Mouse (Mus musculus) ovary, postnatal 10 days (tissue): ENCODE measurements around the gene Il2rb.

Source experiments
- DNase-seq: peaks from one replicate; pipeline ENCODE4 v3.0.0; 2022; ENCODE audit warnings: low spot score

The Il2rb gene

GRCm38 (mm10) chr15:78447746-78448535, 47.1 kb downstream of the Il2rb start:
- peak; percentile 98 for DNase-seq

- DNase-seq = no peak
Measured at GRCm38 (mm10) chr15:78447121-78447520, 48.0 kb downstream of the Il2rb start.

DNA sequence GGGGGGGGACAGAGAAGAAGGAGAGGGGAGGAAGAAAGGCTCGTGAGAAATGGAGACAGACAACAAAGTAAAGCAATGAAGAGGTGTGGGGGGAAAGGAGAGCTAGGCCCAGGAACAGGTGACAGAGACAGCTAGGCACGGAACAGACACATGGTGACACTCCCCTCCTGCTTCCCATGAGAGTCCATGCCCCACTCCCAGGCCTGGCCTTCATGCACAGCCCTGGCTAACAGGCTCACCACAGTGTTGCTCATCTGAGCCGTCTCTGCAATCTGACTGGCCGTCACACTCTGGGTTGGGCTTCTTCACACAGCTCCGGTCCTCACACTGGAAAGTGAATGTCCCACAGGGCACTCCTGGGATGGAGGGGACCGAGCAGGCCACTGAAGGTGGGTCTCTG, 51.2 kb downstream of the Il2rb start:
- DNase-seq = no peak

DNA sequence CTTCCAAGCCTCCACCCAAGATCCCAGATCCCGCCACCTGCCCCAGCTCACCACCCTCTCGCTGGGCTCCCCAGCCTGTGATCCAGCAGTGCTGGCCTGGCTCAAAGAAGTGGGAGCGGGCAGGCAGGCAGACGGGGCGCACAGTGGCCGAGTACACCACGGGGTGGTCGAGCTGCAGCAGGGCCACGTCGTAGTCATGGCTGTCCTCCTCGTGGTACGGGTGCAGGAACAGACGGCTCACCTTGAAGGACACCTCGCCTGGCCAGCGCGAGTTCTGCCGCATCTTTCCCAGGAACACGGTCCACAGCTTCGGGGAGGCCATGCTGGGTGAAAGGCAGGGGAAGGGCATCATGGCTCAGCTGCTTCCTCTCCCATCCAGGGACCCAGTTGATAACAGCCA, 52.8 kb downstream of the Il2rb start:
- no peak for DNase-seq

- no peak for DNase-seq
Measured at GRCm38 (mm10) chr15:78438973-78439372, 56.1 kb downstream of the Il2rb start.

GRCm38 (mm10) chr15:78438505-78438904, 56.6 kb downstream of the Il2rb start:
- no peak for DNase-seq

DNA sequence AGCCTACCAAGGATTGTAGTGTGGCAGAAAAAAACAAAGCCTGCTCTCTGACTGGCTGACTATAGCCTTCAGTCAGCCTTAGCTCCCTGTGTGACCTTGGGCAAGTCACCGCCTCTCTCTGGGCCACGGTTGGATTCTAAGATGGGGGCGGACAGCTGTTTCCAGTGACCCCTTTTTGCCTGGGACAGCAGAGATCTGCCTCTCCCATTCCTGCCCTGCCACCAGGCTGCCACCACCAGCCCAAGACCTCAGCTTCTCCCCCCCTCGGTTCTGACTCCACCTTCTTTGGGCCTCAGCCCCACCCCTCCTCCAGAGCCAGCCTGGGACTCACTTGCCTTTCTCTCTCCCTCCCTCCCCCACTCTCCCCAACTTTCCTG, 57.1 kb downstream of the Il2rb start:
- DNase-seq = no peak

DNA sequence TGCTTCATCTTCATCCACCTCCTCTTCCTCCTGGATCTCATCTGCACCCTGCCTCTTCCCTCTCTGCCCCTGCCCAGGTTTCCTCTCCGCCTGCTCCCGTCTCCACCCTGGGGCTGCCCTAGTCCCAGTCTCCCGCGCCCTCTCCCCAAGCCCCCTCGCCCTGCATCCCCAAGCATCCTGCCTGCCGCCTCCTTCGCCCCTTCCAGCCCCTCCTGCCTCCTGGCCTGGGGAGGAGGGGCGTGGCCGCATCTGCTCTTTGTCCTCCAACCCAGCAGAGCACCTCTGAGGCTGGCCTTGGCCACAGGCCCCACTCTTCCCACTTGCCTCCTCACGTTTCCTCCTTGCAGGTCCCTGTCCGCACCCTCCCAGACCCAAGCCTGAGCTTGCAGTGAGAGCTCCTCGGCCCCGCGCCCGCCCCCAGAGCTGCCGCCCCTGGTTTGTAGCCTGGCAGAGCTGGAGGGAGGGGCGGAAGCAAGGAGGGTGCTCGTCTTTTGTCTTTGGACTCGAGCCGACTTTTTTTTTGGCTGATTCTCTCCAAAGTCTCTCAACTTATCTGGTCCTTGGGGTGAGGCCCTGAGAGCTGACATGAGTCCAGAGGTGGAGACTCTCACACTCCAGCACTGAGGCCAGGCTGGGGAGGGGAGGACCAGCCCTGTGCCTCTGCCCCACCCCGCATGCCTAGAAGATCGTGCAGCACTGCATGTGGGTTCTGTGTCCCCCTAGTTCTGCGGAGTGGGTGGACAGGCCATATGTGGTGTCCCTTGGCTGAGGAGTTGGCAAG, 57.6 kb downstream of the Il2rb start:
- peak; percentile 53 for DNase-seq

DNA sequence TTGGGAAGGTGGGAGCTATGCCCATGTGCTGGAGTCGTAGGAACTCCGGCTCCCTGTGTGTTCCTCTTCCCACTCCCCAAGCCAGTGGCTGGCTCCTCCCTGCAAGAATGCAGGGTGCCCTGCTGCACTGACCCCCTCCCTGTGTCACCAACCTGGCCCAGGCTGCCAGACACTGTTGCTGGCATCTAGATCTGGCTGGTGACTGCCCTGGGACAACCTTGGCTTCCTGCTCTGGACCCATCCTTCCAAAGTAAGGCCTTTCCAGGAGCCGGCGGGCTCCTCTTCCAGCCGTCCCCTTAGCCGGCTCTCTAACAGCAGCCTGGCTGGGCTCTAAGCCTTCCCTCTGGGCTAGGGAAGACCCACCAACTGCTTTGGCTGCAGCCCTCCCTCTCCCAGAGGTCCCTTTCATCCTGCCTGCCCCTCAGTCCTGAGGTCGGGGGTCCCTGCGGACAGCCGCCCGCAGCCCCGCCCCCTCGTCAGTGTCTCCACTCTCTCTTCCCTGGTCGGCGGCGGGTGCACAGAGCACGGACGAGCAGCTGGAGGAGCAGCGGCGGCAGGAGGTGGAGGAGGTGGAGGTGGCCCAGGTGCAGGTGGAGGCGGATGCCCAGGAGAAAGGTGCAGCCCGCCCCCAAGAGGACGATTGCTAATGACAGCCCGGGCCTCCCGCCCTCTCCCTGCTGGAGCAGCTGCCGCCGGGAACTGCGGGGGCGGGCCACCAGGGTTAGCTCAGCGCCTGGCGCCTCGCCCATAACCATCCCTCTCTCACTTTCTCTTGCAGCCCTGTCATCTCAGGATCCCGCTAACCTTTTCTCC, 58.5 kb downstream of the Il2rb start:
- DNase-seq = peak; percentile 85

DNA sequence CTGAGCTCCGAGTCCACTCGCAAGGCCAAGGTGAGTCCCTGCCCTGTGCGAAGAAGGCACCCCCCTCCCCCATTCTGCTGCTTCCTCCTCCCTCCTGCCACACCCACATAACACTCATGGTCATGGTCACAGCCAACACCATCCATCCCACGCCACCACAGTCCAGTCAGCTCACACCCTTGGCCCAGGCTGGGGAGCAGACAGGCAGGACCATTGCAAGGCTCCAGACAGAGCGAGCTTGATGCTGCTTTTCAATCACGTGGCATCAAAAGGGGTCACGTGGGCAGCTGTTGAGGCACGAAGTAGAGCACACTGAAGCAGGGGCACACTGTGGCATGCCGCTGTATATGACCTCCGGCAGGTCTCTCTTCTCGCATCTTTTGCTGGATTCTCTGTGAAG, 59.4 kb downstream of the Il2rb start:
- no peak for DNase-seq

GRCm38 (mm10) chr15:78434896-78435520, 60.1 kb downstream of the Il2rb start:
- no peak for DNase-seq

GRCm38 (mm10) chr15:78431541-78432121, 63.4 kb downstream of the Il2rb start:
- DNase-seq = no peak

DNA sequence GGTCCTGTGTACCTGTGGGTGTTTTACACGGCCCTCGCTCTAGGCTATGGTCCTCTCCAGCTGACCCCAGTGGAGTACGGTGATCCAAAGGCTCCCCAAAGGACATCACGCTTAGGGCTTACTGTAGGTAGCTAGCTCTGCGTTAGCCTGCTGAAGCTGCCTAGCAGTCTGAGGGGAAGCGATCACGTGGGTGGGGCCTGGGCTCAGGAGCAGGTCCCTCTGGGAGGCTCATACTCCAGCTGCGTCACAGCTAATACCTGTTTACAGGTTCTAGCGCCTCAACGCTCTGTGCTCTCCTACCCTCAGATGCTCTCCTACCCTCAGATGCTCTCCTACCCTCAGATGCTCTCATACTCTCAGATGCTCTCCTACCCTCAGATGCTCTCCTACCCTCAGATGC, 64.2 kb downstream of the Il2rb start:
- DNase-seq = no peak

GRCm38 (mm10) chr15:78429871-78430622, 65.0 kb downstream of the Il2rb start:
- no peak for DNase-seq
